Mouse (Mus musculus): Measurements from ENCODE around the gene Tmem108. TPM values are rescaled to one million over a fixed set of nuclear protein-coding genes. Genes with fewer than 3 reads are reported as not detected.

Gene Tmem108
- total and polyA plus RNA-seq, 3 experiments = 4.6 to 9.1 (median 4.7) TPM

- intact Hi-C loops (cut with DNase I) = no loop called here
- Histone ChIP-seq H3K36me3 (ENCODE audit: control insufficient read depth, insufficient read depth, low read length) (no peaks in the 10 kb centered on the region), H3K79me2 (replicated peaks; ENCODE audit: control insufficient read depth, insufficient read depth, low read length) (no peaks in the 10 kb centered on the region), H3K4me3 (no peak overlapping the region), H3K27ac (no peak overlapping the region), H3K4me1 (ENCODE audit: control insufficient read depth, insufficient read depth, low read length) (no peaks in the 10 kb centered on the region), H3K9ac (ENCODE audit: low read depth, low read length) (no peak overlapping the region), H3K27me3 (ENCODE audit: control insufficient read depth, insufficient read depth, low read length) (no peaks in the 10 kb centered on the region)
- 88% methylated on average over 4 of the region's 4 CpGs for WGBS
- TF ChIP-seq EP300 (IDR thresholded peaks at IDR 0.05; ENCODE audit: insufficient read depth, low read depth, low read length) (no peak), POLR2A (IDR thresholded peaks at IDR 0.05; ENCODE audit: insufficient read depth, low read depth, low read length) (no peak), CTCF (IDR thresholded peaks at IDR 0.05) (no peak)
- no peak for DNase-seq
Observed at GRCm38 (mm10) chr9:103739062-103739461, 22.6 kb downstream of the Tmem108 start.

- Histone ChIP-seq H3K9ac (ENCODE audit: low read depth, low read length) (no peak overlapping the region), H3K27me3 (ENCODE audit: control insufficient read depth, insufficient read depth, low read length) (no peaks in the 10 kb centered on the region), H3K79me2 (replicated peaks; ENCODE audit: control insufficient read depth, insufficient read depth, low read length) (no peaks in the 10 kb centered on the region), H3K36me3 (ENCODE audit: control insufficient read depth, insufficient read depth, low read length) (no peaks in the 10 kb centered on the region), H3K27ac (no peak overlapping the region), H3K4me1 (ENCODE audit: control insufficient read depth, insufficient read depth, low read length) (no peaks in the 10 kb centered on the region), H3K4me3 (no peak overlapping the region)
- TF ChIP-seq POLR2A (IDR thresholded peaks at IDR 0.05; ENCODE audit: insufficient read depth, low read depth, low read length) (no peak), EP300 (IDR thresholded peaks at IDR 0.05; ENCODE audit: insufficient read depth, low read depth, low read length) (no peak), CTCF (IDR thresholded peaks at IDR 0.05) (no peak)
- DNase-seq = no peak
- intact Hi-C loops (cut with DNase I) = no loop called here
- 75% methylated on average over 2 of the region's 2 CpGs for whole genome bisulfite sequencing
Observed at GRCm38 (mm10) chr9:103729716-103730115, 31.9 kb downstream of the Tmem108 start.

- intact Hi-C loops (cut with DNase I) = no loop called here
- H3K27me3 ChIP-seq (ENCODE audit: control insufficient read depth, insufficient read depth, low read length) = no peaks in the 10 kb centered on the region
- no peak for TF ChIP-seq POLR2A (IDR thresholded peaks at IDR 0.05; ENCODE audit: insufficient read depth, low read depth, low read length)
- no peak for TF ChIP-seq EP300 (IDR thresholded peaks at IDR 0.05; ENCODE audit: insufficient read depth, low read depth, low read length)
- TF ChIP-seq CTCF (IDR thresholded peaks at IDR 0.05) = no peak
- H3K79me2 ChIP-seq (replicated peaks; ENCODE audit: control insufficient read depth, insufficient read depth, low read length) = no peaks in the 10 kb centered on the region
- DNase-seq = no peak
- no peak overlapping the region for H3K27ac ChIP-seq
- no peak overlapping the region for H3K4me3 ChIP-seq
- H3K36me3 ChIP-seq (ENCODE audit: control insufficient read depth, insufficient read depth, low read length) = no peaks in the 10 kb centered on the region
- WGBS = 91% methylated on average over 16 of the region's 16 CpGs
- no peaks in the 10 kb centered on the region for H3K4me1 ChIP-seq (ENCODE audit: control insufficient read depth, insufficient read depth, low read length)
- H3K9ac ChIP-seq (ENCODE audit: low read depth, low read length) = no peak overlapping the region
Observed at GRCm38 (mm10) chr9:103726751-103727462, 34.7 kb downstream of the Tmem108 start.

- no peak for DNase-seq
- Histone ChIP-seq H3K4me1 (ENCODE audit: control insufficient read depth, insufficient read depth, low read length) (peaks cover 2% of the 10 kb centered on the region; the same call in 1 of the 2 replicates), H3K27ac (no peak overlapping the region), H3K27me3 (ENCODE audit: control insufficient read depth, insufficient read depth, low read length) (no peaks in the 10 kb centered on the region), H3K79me2 (replicated peaks; ENCODE audit: control insufficient read depth, insufficient read depth, low read length) (no peaks in the 10 kb centered on the region), H3K36me3 (ENCODE audit: control insufficient read depth, insufficient read depth, low read length) (no peaks in the 10 kb centered on the region), H3K9ac (ENCODE audit: low read depth, low read length) (no peak overlapping the region), H3K4me3 (no peak overlapping the region)
- intact Hi-C loops (cut with DNase I) = no loop called here
- no peak for TF ChIP-seq CTCF (IDR thresholded peaks at IDR 0.05)
- no peak for TF ChIP-seq EP300 (IDR thresholded peaks at IDR 0.05; ENCODE audit: insufficient read depth, low read depth, low read length)
- no peak for TF ChIP-seq POLR2A (IDR thresholded peaks at IDR 0.05; ENCODE audit: insufficient read depth, low read depth, low read length)
- 68% methylated on average over 7 of the region's 7 CpGs for WGBS
Observed at GRCm38 (mm10) chr9:103725497-103725896, 36.1 kb downstream of the Tmem108 start.

- WGBS = 52% methylated on average over 3 of the region's 3 CpGs
- no peaks in the 10 kb centered on the region for H3K79me2 ChIP-seq (replicated peaks; ENCODE audit: control insufficient read depth, insufficient read depth, low read length)
- TF ChIP-seq CTCF (IDR thresholded peaks at IDR 0.05) = no peak
- no peak for TF ChIP-seq EP300 (IDR thresholded peaks at IDR 0.05; ENCODE audit: insufficient read depth, low read depth, low read length)
- TF ChIP-seq POLR2A (IDR thresholded peaks at IDR 0.05; ENCODE audit: insufficient read depth, low read depth, low read length) = no peak
- H3K4me1 ChIP-seq (ENCODE audit: control insufficient read depth, insufficient read depth, low read length) = peaks cover 2% of the 10 kb centered on the region; the same call in 1 of the 2 replicates
- no peaks in the 10 kb centered on the region for H3K27me3 ChIP-seq (ENCODE audit: control insufficient read depth, insufficient read depth, low read length)
- intact Hi-C loops (cut with DNase I) = no loop called here
- H3K9ac ChIP-seq (ENCODE audit: low read depth, low read length) = no peak overlapping the region
- H3K4me3 ChIP-seq = no peak overlapping the region
- DNase-seq = no peak
- H3K36me3 ChIP-seq (ENCODE audit: control insufficient read depth, insufficient read depth, low read length) = no peaks in the 10 kb centered on the region
- H3K27ac ChIP-seq = peak overlapping the region; percentile 65
Observed at GRCm38 (mm10) chr9:103721486-103721885, 40.2 kb downstream of the Tmem108 start.

GRCm38 (mm10) chr9:103721081-103721480 lies 40.6 kb downstream of the Tmem108 start:
- Histone ChIP-seq H3K79me2 (replicated peaks; ENCODE audit: control insufficient read depth, insufficient read depth, low read length) (no peaks in the 10 kb centered on the region), H3K27me3 (ENCODE audit: control insufficient read depth, insufficient read depth, low read length) (no peaks in the 10 kb centered on the region), H3K27ac (peak overlapping the region; percentile 65), H3K9ac (ENCODE audit: low read depth, low read length) (no peak overlapping the region), H3K4me1 (ENCODE audit: control insufficient read depth, insufficient read depth, low read length) (peaks cover 2% of the 10 kb centered on the region; the same call in 1 of the 2 replicates), H3K36me3 (ENCODE audit: control insufficient read depth, insufficient read depth, low read length) (no peaks in the 10 kb centered on the region), H3K4me3 (no peak overlapping the region)
- DNase-seq = peak; percentile 63 to 73
- TF ChIP-seq EP300 (IDR thresholded peaks at IDR 0.05; ENCODE audit: insufficient read depth, low read depth, low read length) (no peak), POLR2A (IDR thresholded peaks at IDR 0.05; ENCODE audit: insufficient read depth, low read depth, low read length) (no peak), CTCF (IDR thresholded peaks at IDR 0.05) (no peak)
- 50% methylated on average over 8 of the region's 8 CpGs for WGBS
- intact Hi-C loops (cut with DNase I) = no loop called here
